In the genomic region with DNA sequence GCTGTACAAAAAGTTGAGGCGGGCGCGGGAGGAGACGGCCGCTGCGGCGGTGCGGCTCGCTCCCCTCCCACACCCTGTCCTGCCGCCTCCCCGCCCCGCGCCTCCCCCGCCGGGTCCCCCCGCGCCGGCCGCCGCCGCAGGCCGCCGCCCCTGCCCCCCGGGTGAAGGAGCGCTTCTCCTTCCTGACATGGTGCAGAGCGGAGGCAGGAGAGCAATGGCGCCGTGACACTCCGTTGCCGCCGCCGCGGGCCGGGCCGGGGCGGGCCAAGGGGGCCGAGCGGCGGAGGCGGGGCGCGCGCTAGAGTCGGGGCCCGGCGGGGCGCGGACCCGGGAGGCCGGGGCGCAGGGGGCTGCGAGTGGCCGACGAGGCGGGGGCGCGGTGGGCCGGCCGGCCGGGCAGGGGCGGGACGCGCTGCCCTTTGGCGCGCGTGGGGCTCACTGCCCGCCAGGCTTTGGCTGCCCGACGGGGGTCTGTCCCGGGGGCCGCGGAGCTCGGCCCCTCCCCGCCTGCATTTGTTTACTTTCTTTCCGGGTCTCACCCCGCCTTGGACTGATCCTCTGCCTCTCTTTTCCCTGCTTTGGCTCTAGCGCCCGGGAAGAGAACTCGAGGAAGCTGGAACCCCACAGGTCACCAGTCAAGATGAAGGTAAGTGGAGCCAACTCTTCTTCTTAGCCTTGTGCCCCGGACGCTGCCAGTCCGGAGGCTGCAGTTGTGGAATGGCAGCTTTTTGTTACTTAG, we compare ENCODE assay signal across 7 mouse cellular contexts. TPM values are rescaled to one million over a fixed set of nuclear protein-coding genes. Genes with fewer than 3 reads are reported as not detected.
A peak's percentile ranks its signal among the peaks of the same experiment; 100 is the strongest.
DNase-seq lines count a peak whose midpoint lies in the region; ATAC-seq and TF ChIP-seq lines count a peak whose summit lies in the region.

No protein-coding gene starts in this region.

- peak overlapping the region; percentile 65 for H3K4me2 ChIP-seq in limb, embryonic 12.5 days
- peak overlapping the region; percentile 81 for H3K4me2 ChIP-seq in midbrain, embryonic 14.5 days (ENCODE audit: low read length)
- peak overlapping the region; percentile 64 for H3K4me2 ChIP-seq in stomach, embryonic 16.5 days (ENCODE audit: low read depth, low read length)

- no peaks in the 10 kb centered on the region for H3K27me3 ChIP-seq in G1E (ENCODE audit: insufficient read depth, low read length)
- H3K27me3 ChIP-seq in forebrain, embryonic 10.5 days (ENCODE audit: poor library complexity, severe bottlenecking), result no peaks in the 10 kb centered on the region
- H3K27me3 ChIP-seq in limb, embryonic 12.5 days, result no peaks in the 10 kb centered on the region
- H3K27me3 ChIP-seq in midbrain, embryonic 14.5 days (ENCODE audit: control insufficient read depth, insufficient read depth, low read length), result no peaks in the 10 kb centered on the region
- H3K27me3 ChIP-seq in stomach, embryonic 16.5 days (ENCODE audit: control insufficient read depth, insufficient read depth, low read length), result no peaks in the 10 kb centered on the region

- ATAC-seq in G1E (ENCODE audit: extremely low read depth, insufficient number of reproducible peaks, low FRiP score, poor library complexity, severe bottlenecking), result no peak
- ATAC-seq in limb, embryonic 12.5 days (ENCODE audit: insufficient number of reproducible peaks, insufficient read depth, low FRiP score, low TSS enrichment, low read depth), result no peak
- ATAC-seq in midbrain, embryonic 14.5 days (ENCODE audit: low FRiP score, low TSS enrichment), result peak; percentile 19; the same call in 1 of the 2 replicates
- peak; percentile 22; the same call in 1 of the 2 replicates for ATAC-seq in stomach, embryonic 16.5 days (ENCODE audit: insufficient read depth, low FRiP score)

- H3K9ac ChIP-seq in limb, embryonic 12.5 days (replicated peaks), result peak overlapping the region; percentile 90
- peak overlapping the region; percentile 75 for H3K9ac ChIP-seq in midbrain, embryonic 14.5 days (replicated peaks; ENCODE audit: low read length)
- peak overlapping the region; percentile 96 for H3K9ac ChIP-seq in stomach, embryonic 16.5 days (ENCODE audit: low read length)

- DNase-seq in G1E (ENCODE audit: low spot score), result peak; percentile 76
- peak; percentile 78 for DNase-seq in adrenal gland, postnatal 14 days
- DNase-seq in forebrain, embryonic 10.5 days (ENCODE audit: extremely low spot score, low spot score), result peak; percentile 40
- peak; percentile 55 to 70 for DNase-seq in heart, postnatal 36 days
- peak; percentile 62 for DNase-seq in midbrain, embryonic 14.5 days

- H3K36me3 ChIP-seq in G1E (replicated peaks), result peaks cover 52% of the 10 kb centered on the region
- peaks cover 42% of the 10 kb centered on the region for H3K36me3 ChIP-seq in forebrain, embryonic 10.5 days (replicated peaks)
- H3K36me3 ChIP-seq in limb, embryonic 12.5 days, result peaks cover 37% of the 10 kb centered on the region
- H3K36me3 ChIP-seq in midbrain, embryonic 14.5 days (ENCODE audit: control insufficient read depth, insufficient read depth, low read length), result peaks cover 33% of the 10 kb centered on the region
- peaks cover 3% of the 10 kb centered on the region; the same call in 1 of the 2 replicates for H3K36me3 ChIP-seq in stomach, embryonic 16.5 days (ENCODE audit: control insufficient read depth, insufficient read depth, low read length)

- under 1% methylated on average over 70 of the region's 82 CpGs for WGBS in forebrain, embryonic 10.5 days
- WGBS in limb, embryonic 12.5 days, result under 1% methylated on average over 54 of the region's 82 CpGs
- under 1% methylated on average over 48 of the region's 82 CpGs for WGBS in midbrain, embryonic 14.5 days
- WGBS in stomach, embryonic 16.5 days, result under 1% methylated on average over 40 of the region's 82 CpGs

- peak overlapping the region; percentile 84 for H3K4me3 ChIP-seq in G1E (ENCODE audit: low read depth, low read length)
- H3K4me3 ChIP-seq in forebrain, embryonic 10.5 days, result peak overlapping the region; percentile 98
- peak overlapping the region; percentile 98 for H3K4me3 ChIP-seq in limb, embryonic 12.5 days (replicated peaks)
- H3K4me3 ChIP-seq in midbrain, embryonic 14.5 days (replicated peaks; ENCODE audit: low read depth, low read length), result peak overlapping the region; percentile 94
- H3K4me3 ChIP-seq in stomach, embryonic 16.5 days (replicated peaks; ENCODE audit: low read length), result peak overlapping the region; percentile 99

- intact Hi-C loops in heart, postnatal 36 days (cut with DNase I), result loop anchor here (2.0 kb wide), 2 partner anchors 30 to 42 kb away; a partner anchor contains a TSS

- H3K9me3 ChIP-seq in G1E (replicated peaks), result no peaks in the 10 kb centered on the region
- H3K9me3 ChIP-seq in forebrain, embryonic 10.5 days, result no peaks in the 10 kb centered on the region
- H3K9me3 ChIP-seq in limb, embryonic 12.5 days, result no peaks in the 10 kb centered on the region
- H3K9me3 ChIP-seq in midbrain, embryonic 14.5 days (ENCODE audit: control insufficient read depth, low read length), result no peaks in the 10 kb centered on the region
- no peaks in the 10 kb centered on the region for H3K9me3 ChIP-seq in stomach, embryonic 16.5 days (replicated peaks; ENCODE audit: control insufficient read depth, low read length)

- H3K27ac ChIP-seq in forebrain, embryonic 10.5 days, result peak overlapping the region; percentile 94
- H3K27ac ChIP-seq in limb, embryonic 12.5 days, result peak overlapping the region; percentile 98
- peak overlapping the region; percentile 86 for H3K27ac ChIP-seq in midbrain, embryonic 14.5 days (replicated peaks; ENCODE audit: low read depth, low read length)
- H3K27ac ChIP-seq in stomach, embryonic 16.5 days (ENCODE audit: low read length), result peak overlapping the region; percentile 99

- TF ChIP-seq CTCF in G1E (IDR thresholded peaks at IDR 0.05; ENCODE audit: low read depth, low read length), result no peak

- peaks cover 35% of the 10 kb centered on the region for H3K4me1 ChIP-seq in G1E (ENCODE audit: insufficient read depth, low read depth, low read length)
- H3K4me1 ChIP-seq in forebrain, embryonic 10.5 days, result peaks cover 30% of the 10 kb centered on the region
- peaks cover 17% of the 10 kb centered on the region; the same call in 1 of the 2 replicates for H3K4me1 ChIP-seq in limb, embryonic 12.5 days (replicated peaks)
- H3K4me1 ChIP-seq in midbrain, embryonic 14.5 days (ENCODE audit: control insufficient read depth, insufficient read depth, low read length), result peaks cover 25% of the 10 kb centered on the region
- H3K4me1 ChIP-seq in stomach, embryonic 16.5 days (ENCODE audit: control insufficient read depth, insufficient read depth, low read length), result peaks cover 17% of the 10 kb centered on the region

RNA-seq across cellular contexts. Expression of a gene that starts 0.9 kb away (rescaled TPM):
- total RNA-seq in G1E (2014; fragmentation: Nextera tagmentation) (55.4 and 57.4 TPM in 2 replicates), G1E (2017) (44.5 and 57.5 TPM in 2 replicates)
- 11.7 and 12.4 TPM in 2 replicates for polyA plus RNA-seq in G1E (2012)
- total RNA-seq in adrenal gland, postnatal 14 days (2021), result 24.8 and 27.5 TPM in 2 replicates
- polyA plus RNA-seq in forebrain, embryonic 10.5 days (2016; fragmentation: Nextera tagmentation; extraction: Ambion mirVana), result 22.7 and 28.3 TPM in 2 replicates
- 10 to 100 TPM; 14.3 to 17.0 TPM for total RNA-seq in heart, postnatal 36 days (2021)
- 36.3 and 39.3 TPM in 2 replicates for polyA plus RNA-seq in limb, embryonic 12.5 days (2016; fragmentation: Nextera tagmentation; extraction: Ambion mirVana)
- 42.3 and 44.7 TPM in 2 replicates for polyA plus RNA-seq in midbrain, embryonic 14.5 days (2014; fragmentation: Nextera tagmentation; extraction: Ambion mirVana)
- polyA plus RNA-seq in stomach, embryonic 16.5 days (2015; fragmentation: Nextera tagmentation; extraction: Ambion mirVana), result 35.7 and 40.4 TPM in 2 replicates

RNA-seq across cellular contexts. Expression of a gene that starts 42.3 kb away (rescaled TPM):
- total RNA-seq in G1E (2014; fragmentation: Nextera tagmentation), result 183 and 246 TPM in 2 replicates
- 341 and 392 TPM in 2 replicates for total RNA-seq in G1E (2017)
- 16.7 and 25.5 TPM in 2 replicates for polyA plus RNA-seq in G1E (2012)
- total RNA-seq in adrenal gland, postnatal 14 days (2021), result 336 and 360 TPM in 2 replicates
- polyA plus RNA-seq in forebrain, embryonic 10.5 days (2016; fragmentation: Nextera tagmentation; extraction: Ambion mirVana), result 659 and 664 TPM in 2 replicates
- 100 to 1,000 TPM; 193 to 201 TPM for total RNA-seq in heart, postnatal 36 days (2021)
- 611 and 672 TPM in 2 replicates for polyA plus RNA-seq in limb, embryonic 12.5 days (2016; fragmentation: Nextera tagmentation; extraction: Ambion mirVana)
- polyA plus RNA-seq in midbrain, embryonic 14.5 days (2014; fragmentation: Nextera tagmentation; extraction: Ambion mirVana), result 552 and 556 TPM in 2 replicates
- polyA plus RNA-seq in stomach, embryonic 16.5 days (2015; fragmentation: Nextera tagmentation; extraction: Ambion mirVana), result 503 and 542 TPM in 2 replicates

Comparison
In these comparisons a context has a peak if more than half of its experiments do, and no peak if none do; other contexts are left out.
1. ATAC-seq: peak in midbrain, embryonic 14.5 days (single experiment) and stomach, embryonic 16.5 days (single experiment); none in G1E (single experiment) and limb, embryonic 12.5 days (single experiment).
2. RNA of a gene that starts 42.3 kb away (polyA plus RNA-seq): 659 to 664 TPM in forebrain, embryonic 10.5 days, 611 to 672 TPM in limb, embryonic 12.5 days, 552 to 556 TPM in midbrain, embryonic 14.5 days and 503 to 542 TPM in stomach, embryonic 16.5 days; 16.7 to 25.5 TPM in G1E; every median in the first group is over 10 times any median in the second.
3. Peak in every context shown above with its lines, with median percentiles within 50 percentile points of each other: DNase-seq, H3K4me3 ChIP-seq, H3K27ac ChIP-seq, H3K4me2 ChIP-seq and H3K9ac ChIP-seq.